Mouse (Mus musculus) erythroblast, adult 5-6 weeks (primary cell): ENCODE measurements around the gene Iqce. TPM values are rescaled to one million over a fixed set of nuclear protein-coding genes. Genes with fewer than 3 reads are reported as not detected.
"Not testable (repeated sequence)": the region's sequence is repeated elsewhere in the genome, so short reads cannot be mapped to it uniquely, and the experiment has no call there.

Source experiments
- ATAC-seq: replicated peaks from 2 replicates; pipeline ENCODE4 v1.8.0; 2016; ENCODE audit warnings: moderate number of reproducible peaks, mild to moderate bottlenecking, moderate TSS enrichment, inconsistent platforms; ENCODE audit not compliant: poor library complexity, low FRiP score, severe bottlenecking
- total RNA-seq, 2 experiments: library from RNA; stranded (forward) in 1 of 2; stranded (reverse) in 1 of 2; fragments of 150-400 nt in 1 of 2; fragments of 200-764, 138-1000 nt in 1 of 2; gene quantifications; 2 replicates each; pipeline versions ENCODE4 v1.2.3 to v1.2.4; 2015 to 2017; ENCODE audit warnings: low replicate concordance in 2 of 2

Gene Iqce
- total RNA-seq, 2 experiments from 2014 or later = 1.9 to 3.0 TPM

- ATAC-seq = no peak
These were observed 3.5 kb upstream of the Iqce start for GRCm38 (mm10) chr5:140705501-140706171.

GRCm38 (mm10) chr5:140704378-140705251, 2.4 kb upstream of the Iqce start, which contains the start of gene Brat1:
TSS of gene Brat1 (plus strand) at chr5:140705011.
- peak; percentile 89 for ATAC-seq

GRCm38 (mm10) chr5:140703480-140704377, 1.6 kb upstream of the Iqce start:
- ATAC-seq = no peak

- ATAC-seq = no peak
These were observed 519 bp upstream of the Iqce start for GRCm38 (mm10) chr5:140702618-140703175.

- no peak for ATAC-seq
These were observed 517 bp downstream of the Iqce start for GRCm38 (mm10) chr5:140701661-140702060.

- ATAC-seq = no peak
These were observed 2.4 kb downstream of the Iqce start for GRCm38 (mm10) chr5:140699776-140700175.

GRCm38 (mm10) chr5:140695987-140696386, 6.2 kb downstream of the Iqce start:
- ATAC-seq = no peak

- no peak for ATAC-seq
These were observed 13.7 kb downstream of the Iqce start for GRCm38 (mm10) chr5:140688434-140688833.

GRCm38 (mm10) chr5:140684343-140685148, 17.6 kb downstream of the Iqce start:
- peak; percentile 62; the same call in 1 of the 2 replicates for ATAC-seq

- no peak for ATAC-seq
These were observed 20.1 kb downstream of the Iqce start for GRCm38 (mm10) chr5:140682113-140682512.

- no peak for ATAC-seq
These were observed 21.2 kb downstream of the Iqce start for GRCm38 (mm10) chr5:140680950-140681349.

GRCm38 (mm10) chr5:140680051-140680450, 22.1 kb downstream of the Iqce start:
- no peak for ATAC-seq

GRCm38 (mm10) chr5:140677137-140677536, 25.0 kb downstream of the Iqce start:
- ATAC-seq = no peak

- ATAC-seq = no peak
These were observed 26.5 kb downstream of the Iqce start for GRCm38 (mm10) chr5:140675640-140676039.

- no peak for ATAC-seq
These were observed 27.1 kb downstream of the Iqce start for GRCm38 (mm10) chr5:140675079-140675478.

- ATAC-seq = no peak
These were observed 28.1 kb downstream of the Iqce start for GRCm38 (mm10) chr5:140674036-140674435.

GRCm38 (mm10) chr5:140672603-140673002, 29.6 kb downstream of the Iqce start:
- ATAC-seq = not testable (repeated sequence)

GRCm38 (mm10) chr5:140672115-140672514, 30.1 kb downstream of the Iqce start:
- ATAC-seq = no peak
